Mouse (Mus musculus): ENCODE results near the gene Fam57b.

The Fam57b gene

DNA sequence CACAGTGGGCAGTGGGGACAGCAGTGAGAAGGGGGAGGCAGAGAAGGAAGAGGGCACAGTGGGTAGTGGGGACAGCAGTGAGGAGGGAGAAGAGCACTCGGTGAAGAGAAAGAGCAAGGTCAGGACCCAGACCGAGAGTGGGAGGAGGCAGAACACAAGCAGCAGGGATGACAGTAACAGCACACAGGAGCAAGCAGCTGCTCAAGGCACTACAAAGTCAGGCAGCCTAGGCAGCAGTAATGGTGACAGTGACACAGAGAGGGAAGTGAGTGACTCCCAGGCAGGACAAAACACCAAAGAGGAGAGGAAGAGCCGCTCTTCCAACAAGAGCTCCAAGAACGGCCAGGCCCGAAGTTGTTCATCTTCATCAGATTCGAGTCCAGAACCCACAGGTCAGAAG is 66.3 kb downstream of the Fam57b start:
- DNase-seq (ENCODE audit: extremely low read depth, insufficient read length, low spot score) = no peak

DNA sequence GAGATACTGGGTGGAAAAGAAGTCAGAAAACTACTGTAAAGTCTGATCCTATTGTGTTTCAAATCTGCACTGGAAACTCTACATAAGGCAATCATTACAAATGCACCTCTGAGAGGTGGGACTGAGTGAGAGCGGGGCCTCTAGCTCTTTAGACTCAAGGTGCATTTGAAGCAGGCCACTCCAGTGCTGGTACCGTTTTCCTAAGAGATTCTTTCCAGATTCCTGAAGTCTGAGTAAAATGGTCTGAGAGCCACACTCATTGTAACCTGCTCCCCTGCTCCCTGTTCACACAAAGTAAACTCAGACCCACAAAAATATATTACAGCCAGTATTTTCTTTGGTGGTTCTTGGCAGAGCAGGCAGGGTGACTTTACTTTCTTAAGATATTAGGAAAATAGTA is 70.1 kb downstream of the Fam57b start:
- no peak for DNase-seq (ENCODE audit: extremely low read depth, insufficient read length, low spot score)

GRCm38 (mm10) chr7:126868003-126868402 is 70.5 kb downstream of the Fam57b start:
- DNase-seq (ENCODE audit: extremely low read depth, insufficient read length, low spot score) = no peak

DNA sequence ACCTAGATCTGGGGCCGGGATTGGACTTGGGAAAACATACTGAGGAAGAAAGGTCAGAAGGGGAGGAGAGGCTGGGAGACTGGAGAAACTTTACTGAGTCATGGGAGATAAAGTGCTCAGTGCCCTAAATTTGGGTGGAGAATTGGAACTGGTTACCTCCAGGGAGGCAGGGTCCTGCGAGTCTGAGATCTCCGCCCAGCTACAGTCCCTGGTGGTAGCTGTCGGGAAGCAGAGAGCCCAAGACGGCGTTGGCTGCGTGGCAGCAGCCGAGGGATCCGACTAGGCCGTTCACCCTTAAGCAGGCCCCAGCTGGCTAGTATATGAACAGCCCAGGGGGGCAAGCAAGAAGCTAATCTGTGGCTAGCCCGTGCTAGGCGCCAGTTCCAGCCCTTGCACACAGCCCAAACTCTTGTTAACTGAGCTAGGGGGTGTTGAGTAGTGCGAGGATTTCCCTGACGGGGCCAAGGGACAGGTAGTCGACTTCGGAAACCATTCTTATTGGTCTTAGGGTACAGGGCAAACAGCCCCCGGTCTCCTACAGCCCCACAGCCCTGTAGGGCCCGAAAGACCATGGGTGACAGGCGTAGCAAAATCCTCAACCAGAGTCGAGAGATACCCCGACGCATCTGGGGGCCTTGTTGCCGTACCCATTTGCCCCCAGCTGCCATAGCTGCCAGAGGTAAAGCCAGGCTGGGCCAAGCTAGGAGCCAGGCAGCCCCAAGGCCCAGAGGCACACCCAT is 72.5 kb downstream of the Fam57b start:
- no peak for DNase-seq (ENCODE audit: extremely low read depth, insufficient read length, low spot score)

- no peak for DNase-seq (ENCODE audit: extremely low read depth, insufficient read length, low spot score)
These were observed 73.0 kb downstream of the Fam57b start for GRCm38 (mm10) chr7:126870520-126870891.

- no peak for DNase-seq (ENCODE audit: extremely low read depth, insufficient read length, low spot score)
These were observed 79.8 kb downstream of the Fam57b start for GRCm38 (mm10) chr7:126877239-126877638.

All from 3134 (cell line).